8 mouse cellular contexts compared by ENCODE assay signal in the genomic region with DNA sequence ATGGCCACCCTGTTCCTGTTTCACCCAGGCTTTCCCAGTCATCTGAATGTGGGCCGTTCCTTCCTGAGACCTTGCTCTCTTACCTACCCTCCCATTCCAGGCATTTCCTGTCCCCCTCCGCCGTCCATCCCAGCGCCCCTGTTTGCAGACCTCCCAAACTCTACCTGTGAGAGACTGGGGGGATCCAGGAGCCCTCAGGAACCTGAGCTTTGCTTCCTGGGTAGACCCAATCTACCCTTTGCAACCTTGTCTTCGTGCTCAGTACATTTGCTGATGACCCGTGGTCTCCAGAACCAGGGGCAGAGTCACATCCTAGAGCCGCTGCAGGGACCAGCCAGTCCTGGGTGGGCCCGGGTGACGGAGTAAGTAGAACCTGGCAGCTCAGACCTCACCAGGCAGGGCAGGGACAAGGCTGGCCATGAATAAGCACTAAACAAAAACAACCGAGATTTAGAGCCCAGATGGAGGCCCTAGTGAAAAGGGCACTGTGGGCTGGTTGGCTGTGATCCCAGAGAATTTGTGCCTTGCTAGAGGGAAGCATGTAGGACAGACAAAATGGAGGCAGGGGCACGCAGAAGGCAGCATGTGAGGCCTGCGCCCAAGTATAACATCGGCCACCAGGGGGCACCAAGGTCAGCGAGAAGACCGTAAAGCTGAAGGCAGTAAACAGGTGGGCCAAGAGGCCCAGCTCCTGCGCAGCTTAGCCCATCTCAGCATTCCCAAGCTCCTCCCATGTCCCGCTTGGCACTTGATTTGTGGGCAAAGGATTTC. TPM values are rescaled to one million over a fixed set of nuclear protein-coding genes. Genes with fewer than 3 reads are reported as not detected.
DNase-seq lines count a peak whose midpoint lies in the region; ATAC-seq and TF ChIP-seq lines count a peak whose summit lies in the region.

No protein-coding gene starts in this region.

- H3K4me2 ChIP-seq in CH12.LX (ENCODE audit: insufficient read depth, low read depth, poor library complexity, severe bottlenecking), result peak overlapping the region; percentile 79
- H3K4me2 ChIP-seq in forebrain, embryonic 12.5 days, result no peak overlapping the region
- H3K4me2 ChIP-seq in heart, postnatal 0 days (ENCODE audit: low read depth, low read length), result peak overlapping the region; percentile 34; the same call in 1 of the 2 replicates
- H3K4me2 ChIP-seq in liver, embryonic 16.5 days (ENCODE audit: low read depth, low read length), result peak overlapping the region; percentile 86
- H3K4me2 ChIP-seq in neural tube, embryonic 13.5 days, result peak overlapping the region; percentile 17; the same call in 1 of the 2 replicates

- peak overlapping the region; percentile 72 for H3K9ac ChIP-seq in CH12.LX (ENCODE audit: insufficient read depth, low read depth)
- H3K9ac ChIP-seq in forebrain, embryonic 12.5 days, result no peak overlapping the region
- 0 out of 2 replicates have a peak overlapping the region, but pooled peaks have one; percentile 43 for H3K9ac ChIP-seq in heart, postnatal 0 days (replicated peaks; ENCODE audit: low read depth, low read length)
- peak overlapping the region; percentile 88 for H3K9ac ChIP-seq in liver, embryonic 16.5 days (ENCODE audit: low read depth, low read length)
- H3K9ac ChIP-seq in neural tube, embryonic 13.5 days, result 0 out of 2 replicates have a peak overlapping the region, but pooled peaks have one; percentile 17

- peaks cover 0 to 35% of the 10 kb centered on the region in 2 experiments for H3K36me3 ChIP-seq in CH12.LX (replicated peaks in 1 of 2; ENCODE audit: control insufficient read depth in 1 of 2, insufficient read depth in 1 of 2, low read length in 1 of 2)
- no peaks in the 10 kb centered on the region for H3K36me3 ChIP-seq in forebrain, embryonic 12.5 days (replicated peaks)
- H3K36me3 ChIP-seq in heart, postnatal 0 days (replicated peaks; ENCODE audit: control insufficient read depth, insufficient read depth, low read length), result no peaks in the 10 kb centered on the region
- no peaks in the 10 kb centered on the region; the same call in 1 of the 2 replicates for H3K36me3 ChIP-seq in liver, embryonic 16.5 days (ENCODE audit: control insufficient read depth, insufficient read depth)
- no peaks in the 10 kb centered on the region for H3K36me3 ChIP-seq in neural tube, embryonic 13.5 days
- no peaks in the 10 kb centered on the region for H3K36me3 ChIP-seq in testis, adult 2 months (ENCODE audit: control insufficient read depth, insufficient read depth, low read length)

- peak; percentile 95 for DNase-seq in CH12.LX (ENCODE audit: extremely low read depth)
- DNase-seq in c-Kit-positive CD71-positive TER-119-negative erythroid progenitor cells, embryonic 14.5 days (ENCODE audit: low read depth), result peak; percentile 92
- DNase-seq in heart, postnatal 0 days (ENCODE audit: low spot score), result peak; percentile 90
- DNase-seq in kidney, postnatal 4 days, result peak; percentile 98 to 99

- peak; percentile 58 to 92; a peak in 3 of 4 replicates for TF ChIP-seq CTCF in CH12.LX (conservative IDR thresholded peaks at IDR 0.05 in 1 of 2, IDR thresholded peaks at IDR 0.05 in 1 of 2; ENCODE audit: low read depth in 2 of 2, low read length in 2 of 2)
- peak; percentile 96 for TF ChIP-seq CTCF in heart, postnatal 0 days (IDR thresholded peaks at IDR 0.05; ENCODE audit: low read depth)
- TF ChIP-seq CTCF in testis, adult 2 months (IDR thresholded peaks at IDR 0.05; ENCODE audit: control insufficient read depth, insufficient read depth, insufficient replicate concordance, low read depth, low read length), result peak; percentile 87; the same call in 1 of the 2 replicates

- no peaks in the 10 kb centered on the region for H3K27me3 ChIP-seq in CH12.LX (replicated peaks)
- H3K27me3 ChIP-seq in forebrain, embryonic 12.5 days, result no peaks in the 10 kb centered on the region
- H3K27me3 ChIP-seq in heart, postnatal 0 days (ENCODE audit: control insufficient read depth, insufficient read depth, low read length), result no peaks in the 10 kb centered on the region
- H3K27me3 ChIP-seq in liver, embryonic 16.5 days (ENCODE audit: control insufficient read depth, insufficient read depth, low read depth, low read length), result no peaks in the 10 kb centered on the region
- no peaks in the 10 kb centered on the region; the same call in 1 of the 2 replicates for H3K27me3 ChIP-seq in neural tube, embryonic 13.5 days
- H3K27me3 ChIP-seq in testis, adult 2 months (ENCODE audit: control insufficient read depth, insufficient read depth, low read length), result no peaks in the 10 kb centered on the region

- peak; percentile 86 for TF ChIP-seq RAD21 in CH12.LX (IDR thresholded peaks at IDR 0.05; ENCODE audit: low read depth, low read length)

- peaks cover 21% of the 10 kb centered on the region for H3K79me2 ChIP-seq in CH12.LX (replicated peaks; ENCODE audit: control insufficient read depth, extremely low read depth, insufficient read depth, poor library complexity, severe bottlenecking)

- WGBS in forebrain, embryonic 12.5 days, result 43% methylated on average over 17 of the region's 17 CpGs
- WGBS in heart, postnatal 0 days, result 36% methylated on average over 17 of the region's 17 CpGs
- 10% methylated on average over 17 of the region's 17 CpGs for WGBS in liver, embryonic 16.5 days (ENCODE audit: insufficient replicate concordance)
- WGBS in neural tube, embryonic 13.5 days, result 39% methylated on average over 17 of the region's 17 CpGs

- H3K4me3 ChIP-seq in CH12.LX (replicated peaks in 1 of 3; ENCODE audit: low read depth in 2 of 3, low read length in 2 of 3, poor library complexity in 1 of 3), result peak overlapping the region; percentile 44 to 81 (median 74)
- H3K4me3 ChIP-seq in forebrain, embryonic 12.5 days (replicated peaks), result no peak overlapping the region
- no peak overlapping the region for H3K4me3 ChIP-seq in heart, postnatal 0 days (ENCODE audit: low read depth, low read length)
- H3K4me3 ChIP-seq in liver, embryonic 16.5 days (ENCODE audit: low read depth, low read length), result peak overlapping the region; percentile 68
- no peak overlapping the region for H3K4me3 ChIP-seq in neural tube, embryonic 13.5 days
- no peak overlapping the region for H3K4me3 ChIP-seq in testis, adult 2 months (ENCODE audit: control insufficient read depth, low read depth, low read length)

- peak overlapping the region; percentile 34 for H3K27ac ChIP-seq in CH12.LX (ENCODE audit: insufficient read depth, low read depth)
- peak overlapping the region; percentile 67 for H3K27ac ChIP-seq in forebrain, embryonic 12.5 days
- peak overlapping the region; percentile 94 for H3K27ac ChIP-seq in heart, postnatal 0 days (ENCODE audit: low read depth)
- peak overlapping the region; percentile 99 for H3K27ac ChIP-seq in liver, embryonic 16.5 days (ENCODE audit: low read length)
- peak overlapping the region; percentile 87 for H3K27ac ChIP-seq in neural tube, embryonic 13.5 days (replicated peaks)
- H3K27ac ChIP-seq in testis, adult 2 months (ENCODE audit: control insufficient read depth, insufficient read depth, low read depth, low read length), result no peak overlapping the region; the same call in 1 of the 2 replicates

- peaks cover 18 to 45% of the 10 kb centered on the region in 2 experiments for H3K4me1 ChIP-seq in CH12.LX (ENCODE audit: control insufficient read depth in 1 of 2, insufficient read depth in 2 of 2)
- peaks cover 9% of the 10 kb centered on the region; the same call in 1 of the 2 replicates for H3K4me1 ChIP-seq in forebrain, embryonic 12.5 days
- peaks cover 53% of the 10 kb centered on the region for H3K4me1 ChIP-seq in heart, postnatal 0 days (ENCODE audit: control insufficient read depth, insufficient read depth)
- peaks cover 49% of the 10 kb centered on the region for H3K4me1 ChIP-seq in liver, embryonic 16.5 days (ENCODE audit: control insufficient read depth, low read depth, low read length)
- peaks cover 46% of the 10 kb centered on the region for H3K4me1 ChIP-seq in neural tube, embryonic 13.5 days (replicated peaks)
- H3K4me1 ChIP-seq in testis, adult 2 months (ENCODE audit: control insufficient read depth, insufficient read depth, low read length), result peaks cover 10% of the 10 kb centered on the region

- TF ChIP-seq EP300 in CH12.LX (IDR thresholded peaks at IDR 0.05; ENCODE audit: low read length), result no peak
- 0 out of 2 replicates have a peak, but pooled peaks have one; percentile 18 for TF ChIP-seq EP300 in heart, postnatal 0 days (IDR thresholded peaks at IDR 0.05; ENCODE audit: low read depth)

- in situ Hi-C loops in CH12.LX (cut with MboI; ENCODE audit: low pct_ligation_motif_present, low pct_unique_long_range_greater_than_20kb, low sequenced_read_pairs), result loop anchor here (5.0 to 25.0 kb wide), 2 partner anchors 60 to 545 kb away; a partner anchor contains a TSS

- dilution Hi-C loops in CH12.LX (cut with MboI; ENCODE audit: extremely low pct_ligation_motif_present, extremely low pct_unique_long_range_greater_than_20kb, low sequenced_read_pairs), result no loop called here

- ATAC-seq in forebrain, embryonic 12.5 days (ENCODE audit: low FRiP score), result peak; percentile 88
- ATAC-seq in heart, postnatal 0 days (ENCODE audit: insufficient read depth, low read depth), result peak; percentile 86
- peak; percentile 48 for ATAC-seq in liver, embryonic 16.5 days (ENCODE audit: low read depth)
- ATAC-seq in neural tube, embryonic 13.5 days (ENCODE audit: low read depth), result peak; percentile 73

- H3K9me3 ChIP-seq in CH12.LX (replicated peaks; ENCODE audit: low read length), result no peaks in the 10 kb centered on the region
- no peaks in the 10 kb centered on the region for H3K9me3 ChIP-seq in forebrain, embryonic 12.5 days
- H3K9me3 ChIP-seq in heart, postnatal 0 days (replicated peaks; ENCODE audit: control insufficient read depth, low read length), result no peaks in the 10 kb centered on the region
- H3K9me3 ChIP-seq in liver, embryonic 16.5 days (replicated peaks; ENCODE audit: control insufficient read depth, low read length), result no peaks in the 10 kb centered on the region
- no peaks in the 10 kb centered on the region for H3K9me3 ChIP-seq in neural tube, embryonic 13.5 days

- TF ChIP-seq POLR2A in CH12.LX (IDR thresholded peaks at IDR 0.05; ENCODE audit: low read depth, low read length), result peak; percentile 49
- TF ChIP-seq POLR2A in testis, adult 2 months (IDR thresholded peaks at IDR 0.05; ENCODE audit: control insufficient read depth, low read depth, low read length), result no peak

RNA-seq across cellular contexts. Expression of a gene that starts 2.9 kb away (rescaled TPM):
- total RNA-seq in CH12.LX (2012; rRNA removed) (27.2 and 28.2 TPM in 2 replicates), CH12.LX (2014; rRNA removed) (34.5 and 40.5 TPM in 2 replicates)
- polyA plus RNA-seq in CH12.LX (2012; ENCODE audit: insufficient read length, low read depth), result 28.6 and 29.9 TPM in 2 replicates
- polyA plus RNA-seq in forebrain, embryonic 12.5 days (2016; fragmentation: Nextera tagmentation; extraction: Ambion mirVana), result 1.3 and 1.5 TPM in 2 replicates
- total RNA-seq in heart, postnatal 0 days (2014; rRNA removed; ENCODE audit: low replicate concordance), result 0.46 and 0.50 TPM in 2 replicates
- polyA plus RNA-seq in heart, postnatal 0 days (2015; fragmentation: Nextera tagmentation; extraction: Ambion mirVana), result 1.1 and 1.7 TPM in 2 replicates
- 69.6 and 71.3 TPM in 2 replicates for polyA plus RNA-seq in liver, embryonic 16.5 days (2015; fragmentation: Nextera tagmentation; extraction: Ambion mirVana)
- 0.36 and 0.85 TPM in 2 replicates for polyA plus RNA-seq in neural tube, embryonic 13.5 days (2015; fragmentation: Nextera tagmentation; extraction: Ambion mirVana)
- polyA plus RNA-seq in testis, adult 2 months (2012; rRNA removed), result 0.10 and 0.17 TPM in 2 replicates

RNA-seq across cellular contexts. Expression of a gene that starts 38.7 kb away (rescaled TPM):
- total RNA-seq in CH12.LX (2012; rRNA removed), result not detected in 2 replicates
- total RNA-seq in CH12.LX (2014; rRNA removed), result not detected in 2 replicates
- polyA plus RNA-seq in CH12.LX (2012; ENCODE audit: insufficient read length, low read depth), result not detected in 2 replicates
- polyA plus RNA-seq in forebrain, embryonic 12.5 days (2016; fragmentation: Nextera tagmentation; extraction: Ambion mirVana), result 0.17 and 0.40 TPM in 2 replicates
- not detected in 2 replicates for total RNA-seq in heart, postnatal 0 days (2014; rRNA removed; ENCODE audit: low replicate concordance)
- polyA plus RNA-seq in heart, postnatal 0 days (2015; fragmentation: Nextera tagmentation; extraction: Ambion mirVana), result not detected in 2 replicates
- 0.29 and 0.91 TPM in 2 replicates for polyA plus RNA-seq in liver, embryonic 16.5 days (2015; fragmentation: Nextera tagmentation; extraction: Ambion mirVana)
- 0.55 and 0.98 TPM in 2 replicates for polyA plus RNA-seq in neural tube, embryonic 13.5 days (2015; fragmentation: Nextera tagmentation; extraction: Ambion mirVana)
- polyA plus RNA-seq in testis, adult 2 months (2012; rRNA removed), result 1.0 and 1.2 TPM in 2 replicates

RNA-seq across cellular contexts. Expression of a gene that starts 44.8 kb away (rescaled TPM):
- total RNA-seq in CH12.LX (2012; rRNA removed) (275 and 327 TPM in 2 replicates), CH12.LX (2014; rRNA removed) (334 and 352 TPM in 2 replicates)
- polyA plus RNA-seq in CH12.LX (2012; ENCODE audit: insufficient read length, low read depth), result 318 and 325 TPM in 2 replicates
- polyA plus RNA-seq in forebrain, embryonic 12.5 days (2016; fragmentation: Nextera tagmentation; extraction: Ambion mirVana), result 199 and 205 TPM in 2 replicates
- total RNA-seq in heart, postnatal 0 days (2014; rRNA removed; ENCODE audit: low replicate concordance), result 1,221 and 1,316 TPM in 2 replicates
- 793 and 811 TPM in 2 replicates for polyA plus RNA-seq in heart, postnatal 0 days (2015; fragmentation: Nextera tagmentation; extraction: Ambion mirVana)
- 139 and 152 TPM in 2 replicates for polyA plus RNA-seq in liver, embryonic 16.5 days (2015; fragmentation: Nextera tagmentation; extraction: Ambion mirVana)
- 365 and 369 TPM in 2 replicates for polyA plus RNA-seq in neural tube, embryonic 13.5 days (2015; fragmentation: Nextera tagmentation; extraction: Ambion mirVana)
- 63.3 and 78.4 TPM in 2 replicates for polyA plus RNA-seq in testis, adult 2 months (2012; rRNA removed)

Comparison
In these comparisons a context has a peak if more than half of its experiments do, and no peak if none do; other contexts are left out.
1. H3K4me3 ChIP-seq: peak in CH12.LX (3 of 3) and liver, embryonic 16.5 days (single experiment); none in forebrain, embryonic 12.5 days (single experiment), heart, postnatal 0 days (single experiment), neural tube, embryonic 13.5 days (single experiment) and testis, adult 2 months (single experiment).
2. RNA of a gene that starts 2.9 kb away (polyA plus RNA-seq): 69.6 to 71.3 TPM in liver, embryonic 16.5 days and 28.6 to 29.9 TPM in CH12.LX; 1.1 to 1.7 TPM in heart, postnatal 0 days, 1.3 to 1.5 TPM in forebrain, embryonic 12.5 days, 0.36 to 0.85 TPM in neural tube, embryonic 13.5 days and 0.10 to 0.17 TPM in testis, adult 2 months; every median in the first group is over 10 times any median in the second.
3. Peak in every context shown above with its lines, with median percentiles within 50 percentile points of each other: DNase-seq, CTCF ChIP-seq and ATAC-seq.